Mouse (Mus musculus) kidney, adult 2 months (tissue): ENCODE measurements around the gene Mgat4a.

Source experiments
- CTCF ChIP-seq: fragments of 200-500 bp; conservative IDR thresholded peaks from 2 replicates; pipeline ENCODE4 v1.5.1; 2011; ENCODE audit warnings: low read depth, mild to moderate bottlenecking, control low read depth, low read length, moderate library complexity, mixed read lengths; ENCODE audit not compliant: insufficient read depth, insufficient read length
- POLR2A ChIP-seq: fragments of 200-500 bp; IDR thresholded peaks from one replicate; pipeline ENCODE4 v1.6.1; 2011; ENCODE audit warnings: low read depth, low read length, control low read depth

DNA sequence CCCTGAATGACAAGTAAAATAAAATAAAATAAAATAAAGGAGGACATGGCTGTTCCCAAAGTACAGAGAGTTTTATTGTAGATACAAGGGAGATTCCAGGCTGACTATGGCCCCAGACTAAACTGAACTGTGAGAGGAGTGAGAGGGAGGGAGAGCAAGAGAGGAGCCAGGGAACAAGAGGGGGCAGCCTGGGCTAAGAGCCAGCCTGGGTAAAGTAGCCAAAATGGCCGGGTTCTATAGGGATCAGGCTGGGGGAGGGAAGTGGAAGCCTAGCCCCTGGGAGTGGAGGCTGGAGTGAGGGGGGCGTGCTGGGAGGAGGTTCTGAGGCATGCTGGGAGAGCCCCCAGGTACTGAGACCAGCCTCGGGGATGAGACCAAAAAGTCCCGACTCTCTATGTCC lies 37.2 kb downstream of the Mgat4a start:
- TF ChIP-seq POLR2A (no peak), CTCF (no peak)
